Mouse (Mus musculus): ENCODE measurements around the gene Olfr653.
A peak's percentile ranks its signal among the peaks of the same experiment; 100 is the strongest.

Gene Olfr653

GRCm38 (mm10) chr7:104577014-104577413, at the start of gene Olfr653:
Gene Olfr653, plus strand, starts transcription at chr7:104577314.
- DNase-seq (ENCODE audit: low read depth, low spot score) = no peak

DNA sequence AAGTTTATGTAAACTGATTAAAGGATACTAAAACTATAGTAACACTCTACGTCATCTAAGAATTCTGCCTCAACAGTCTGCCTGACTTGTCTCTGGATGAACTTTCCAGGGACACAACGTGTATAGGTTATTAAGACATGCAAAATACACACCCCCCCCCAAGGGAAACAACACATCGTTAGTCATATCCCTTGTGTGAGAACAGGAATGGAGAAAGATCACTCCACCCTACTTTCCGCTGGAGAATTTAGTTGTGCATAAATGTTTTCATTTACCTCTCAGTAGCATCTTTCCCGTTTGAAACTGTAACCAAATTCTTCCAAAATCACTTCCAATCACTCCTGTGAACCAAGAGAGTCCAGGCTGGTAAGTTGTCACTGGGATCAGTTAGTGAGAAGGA, 27.3 kb upstream of the Olfr653 start, which contains the start of gene Olfr651:
TSS of gene Olfr651 (plus strand) at position 301 of the 400 bp plus-strand sequence.
- DNase-seq (ENCODE audit: low read depth, low spot score) = no peak

DNA sequence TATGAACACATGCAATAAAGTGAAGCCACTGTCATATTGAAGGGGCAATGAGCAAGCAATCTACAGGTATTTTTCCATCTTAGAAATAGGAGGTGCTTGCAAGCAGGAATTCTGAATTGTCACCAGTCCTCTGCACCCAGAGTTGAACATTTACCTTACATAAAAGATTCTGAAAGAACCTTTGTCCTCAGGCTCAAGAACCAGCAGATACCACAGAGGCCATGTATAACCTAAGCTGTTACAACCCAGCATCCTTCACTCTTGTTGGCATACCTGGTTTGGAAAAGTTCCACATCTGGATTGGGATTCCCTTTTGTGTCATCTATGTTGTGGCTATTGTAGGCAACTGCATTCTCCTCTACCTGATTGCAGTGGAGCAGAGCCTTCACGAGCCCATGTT, 24.4 kb upstream of the Olfr653 start:
- DNase-seq (ENCODE audit: low read depth, low spot score) = no peak

DNA sequence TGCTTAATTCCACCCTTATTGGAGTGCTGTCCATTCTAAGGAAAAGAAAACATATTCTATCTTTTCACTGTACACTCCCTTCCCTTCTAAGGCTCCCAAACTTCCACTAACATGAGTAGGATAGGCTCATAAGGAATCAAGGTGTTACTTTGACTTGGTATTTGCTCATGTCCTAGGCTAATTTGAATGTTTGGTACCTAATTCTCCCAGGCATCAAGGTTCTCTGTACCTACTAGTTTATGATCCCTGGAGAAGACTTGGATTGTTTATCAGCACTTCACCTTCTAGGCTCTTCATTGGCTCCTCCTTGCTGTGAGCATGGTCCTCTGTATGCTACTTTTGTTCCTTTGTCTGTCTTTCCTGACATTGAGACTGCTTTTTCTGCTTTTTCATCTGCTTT, 16.5 kb upstream of the Olfr653 start, which contains the start of gene Olfr652:
TSS of gene Olfr652 (plus strand) at position 301 of the 400 bp plus-strand sequence.
- DNase-seq (ENCODE audit: low read depth, low spot score) = no peak

GRCm38 (mm10) chr7:104580846-104581245, 3.7 kb downstream of the Olfr653 start:
- DNase-seq (ENCODE audit: low read depth, low spot score) = no peak

GRCm38 (mm10) chr7:104581429-104581828, 4.3 kb downstream of the Olfr653 start:
- no peak for DNase-seq (ENCODE audit: low read depth, low spot score)

GRCm38 (mm10) chr7:104586725-104587124, 9.6 kb downstream of the Olfr653 start, which contains the start of gene Olfr654:
Gene Olfr654, plus strand, starts transcription at chr7:104587025.
- DNase-seq (ENCODE audit: low read depth, low spot score) = no peak

DNA sequence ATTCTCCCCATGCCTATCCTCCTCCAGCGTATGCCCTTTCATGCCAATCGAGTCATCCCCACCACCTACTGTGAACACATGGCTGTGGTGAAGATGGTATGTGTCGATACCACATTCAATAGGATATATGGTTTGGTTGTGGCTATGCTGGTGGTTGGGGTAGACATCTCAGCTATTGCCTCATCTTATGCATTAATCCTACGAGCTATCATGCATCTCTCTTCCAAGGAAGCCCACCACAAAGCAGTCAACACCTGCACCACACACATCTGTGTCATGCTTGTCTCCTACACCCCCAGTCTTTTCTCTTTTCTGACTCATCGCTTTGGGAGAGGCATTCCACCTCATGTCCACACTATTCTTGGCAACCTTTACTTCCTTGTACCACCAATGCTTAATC, 11.2 kb downstream of the Olfr653 start:
- no peak for DNase-seq (ENCODE audit: low read depth, low spot score)

DNA sequence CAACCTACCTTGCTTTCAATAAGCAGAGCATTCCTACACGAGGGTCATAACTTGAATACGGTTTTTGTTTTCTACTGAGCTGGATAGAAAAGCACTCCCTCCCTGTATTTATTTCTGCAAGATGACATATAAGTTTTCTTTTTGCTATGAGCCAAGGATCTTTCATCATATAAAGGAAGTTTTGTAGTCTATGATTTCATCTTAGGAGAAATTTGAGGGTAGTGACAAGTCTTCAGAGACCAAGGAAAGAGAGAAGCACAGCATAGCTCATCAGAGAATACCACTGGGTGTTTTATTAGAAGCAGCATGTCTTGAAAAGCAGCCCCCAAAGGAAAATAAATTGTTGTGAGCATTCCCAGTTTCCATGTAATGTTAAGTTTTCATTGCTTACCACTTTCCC, 24.6 kb downstream of the Olfr653 start, which contains the start of gene Olfr655:
TSS of gene Olfr655 (minus strand) at position 101 of the 400 bp plus-strand sequence.
- no peak for DNase-seq (ENCODE audit: low read depth, low spot score)

DNA sequence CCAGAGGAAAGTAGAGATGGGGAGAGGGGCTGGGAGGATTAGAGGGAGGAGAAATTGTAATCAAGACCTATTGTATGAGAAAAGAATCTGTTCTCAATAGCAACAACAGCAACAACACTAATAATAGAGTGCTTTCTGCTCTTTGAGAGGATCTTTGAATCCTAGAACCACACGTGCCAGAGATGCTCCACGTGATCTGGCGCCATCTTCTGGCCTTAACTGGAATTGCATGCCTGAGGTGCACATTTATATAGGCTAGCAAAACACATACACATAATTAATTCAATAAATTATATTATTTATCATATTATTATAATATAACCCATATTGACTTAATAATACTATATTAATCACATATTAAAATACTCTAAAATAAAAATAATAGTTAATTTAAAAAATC, 26.1 kb downstream of the Olfr653 start:
- peak; percentile 73 for DNase-seq (ENCODE audit: low read depth, low spot score)

- DNase-seq (ENCODE audit: low read depth, low spot score) = no peak
Measured at GRCm38 (mm10) chr7:104604727-104605126, 27.6 kb downstream of the Olfr653 start.

DNA sequence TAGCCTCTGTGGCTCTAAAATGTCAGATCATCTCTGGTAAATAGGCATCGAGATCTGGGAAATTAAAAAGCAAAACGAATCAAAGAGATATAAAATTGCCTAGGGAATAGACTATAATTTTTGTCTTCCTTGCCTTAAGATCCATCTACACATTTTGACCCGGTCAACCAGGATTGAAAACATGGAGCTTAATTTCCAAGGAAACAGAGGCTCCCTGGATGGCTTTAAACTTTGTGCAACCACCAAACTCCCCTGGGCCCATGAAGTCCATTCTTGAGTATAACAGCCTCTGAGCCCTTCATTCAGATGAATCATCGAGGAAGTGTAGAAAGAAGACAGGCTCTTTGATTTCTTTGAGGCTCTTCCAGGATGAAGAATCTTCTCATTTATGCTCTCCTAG, 36.5 kb downstream of the Olfr653 start, which contains the start of gene Olfr656:
TSS of gene Olfr656 (plus strand) at position 301 of the 400 bp plus-strand sequence.
- DNase-seq (ENCODE audit: low read depth, low spot score) = no peak

DNA sequence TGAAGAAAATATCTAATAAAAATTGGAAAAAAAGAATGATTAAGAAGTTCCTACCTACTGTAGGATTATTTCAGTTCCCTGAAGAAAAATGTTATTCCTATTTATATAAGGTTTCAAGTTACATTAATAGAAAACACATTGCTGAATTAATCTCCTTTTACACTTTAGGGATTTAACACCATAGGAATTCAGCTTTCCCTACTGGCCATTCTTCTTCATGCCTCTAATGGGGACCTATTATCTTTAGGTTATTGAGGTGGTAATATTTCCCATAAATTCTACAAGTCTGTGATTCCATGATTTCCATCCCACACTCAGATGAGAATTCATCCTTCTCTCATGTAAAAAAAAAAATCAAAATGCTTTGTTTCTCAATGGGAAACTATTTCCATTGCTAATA, 47.4 kb downstream of the Olfr653 start, which contains the start of gene Olfr657:
TSS of gene Olfr657 (plus strand) at position 301 of the 400 bp plus-strand sequence.
- no peak for DNase-seq (ENCODE audit: low read depth, low spot score)
